Mouse (Mus musculus): ENCODE measurements around the gene D11Wsu47e. TPM values are rescaled to one million over a fixed set of nuclear protein-coding genes. Genes with fewer than 3 reads are reported as not detected.

D11Wsu47e gene
- polyA plus RNA-seq, 1 experiment from 2014 or later, result 26.3 TPM

DNA sequence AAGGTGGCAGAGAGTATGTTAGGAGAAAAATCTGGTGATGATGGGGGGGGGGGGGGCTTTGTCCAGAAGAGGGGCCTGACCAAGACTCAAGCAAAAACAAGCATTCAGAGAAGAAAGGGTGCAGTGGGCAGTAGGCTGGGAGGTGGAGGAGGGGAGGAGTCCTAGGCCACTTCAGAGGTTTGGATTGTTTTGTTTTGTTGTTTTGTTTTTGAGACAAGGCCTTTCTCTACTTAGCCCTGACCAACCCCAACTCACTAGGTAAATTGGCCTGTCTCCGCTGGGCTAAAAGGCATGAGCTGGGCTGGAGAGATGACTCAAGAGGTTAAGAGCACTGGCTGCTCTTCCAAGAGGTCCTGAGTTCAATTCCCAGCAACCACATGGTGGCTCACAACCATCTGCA lies 26.8 kb downstream of the D11Wsu47e start:
- Histone ChIP-seq H3K27ac (peak overlapping the region; percentile 81), H3K9me3 (no peaks in the 10 kb centered on the region), H3K27me3 (ENCODE audit: insufficient read depth, poor library complexity, severe bottlenecking) (peaks cover 22% of the 10 kb centered on the region), H3K4me3 (no peak overlapping the region), H3K36me3 (peaks cover 7% of the 10 kb centered on the region; the same call in 1 of the 2 replicates), H3K4me1 (peaks cover 27% of the 10 kb centered on the region)
- 68% methylated on average over 1 of the region's 1 CpGs for WGBS
- no peak for DNase-seq (ENCODE audit: low spot score)

DNA sequence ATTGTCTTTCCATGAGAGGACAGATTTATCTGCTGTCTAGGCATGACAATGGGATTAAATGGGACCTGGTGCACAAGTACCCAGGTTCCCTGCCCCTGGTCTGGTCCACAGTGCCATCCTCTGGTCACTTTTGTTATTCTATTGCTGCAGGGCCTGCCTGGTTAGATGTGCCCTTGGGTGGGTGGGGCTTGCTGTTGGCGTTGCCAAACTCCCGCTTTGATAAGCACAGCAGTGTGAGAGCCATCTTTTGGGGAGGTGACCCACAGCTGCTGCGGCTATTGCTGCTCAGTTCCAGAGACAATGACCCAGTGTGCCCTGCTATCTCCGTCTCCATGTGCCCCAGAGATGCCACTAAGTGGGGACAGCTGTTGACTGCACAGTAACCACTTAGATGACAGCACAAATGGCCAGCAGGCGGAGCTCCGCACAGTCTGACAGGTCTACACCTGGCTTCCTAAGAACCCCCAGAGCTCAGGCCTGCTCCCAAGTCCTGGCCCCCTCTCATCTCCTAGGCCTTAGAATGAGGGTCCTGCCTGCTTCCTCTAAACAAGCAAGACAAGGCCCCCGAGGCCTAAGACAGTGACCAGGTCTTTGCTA lies 31.0 kb downstream of the D11Wsu47e start:
- Histone ChIP-seq H3K36me3 (no peaks in the 10 kb centered on the region), H3K4me1 (peaks cover 18% of the 10 kb centered on the region), H3K4me3 (no peak overlapping the region), H3K27ac (no peak overlapping the region), H3K9me3 (no peaks in the 10 kb centered on the region), H3K27me3 (ENCODE audit: insufficient read depth, poor library complexity, severe bottlenecking) (no peaks in the 10 kb centered on the region; the same call in 1 of the 2 replicates)
- 54% methylated on average over 7 of the region's 7 CpGs for WGBS
- no peak for DNase-seq (ENCODE audit: low spot score)

DNA sequence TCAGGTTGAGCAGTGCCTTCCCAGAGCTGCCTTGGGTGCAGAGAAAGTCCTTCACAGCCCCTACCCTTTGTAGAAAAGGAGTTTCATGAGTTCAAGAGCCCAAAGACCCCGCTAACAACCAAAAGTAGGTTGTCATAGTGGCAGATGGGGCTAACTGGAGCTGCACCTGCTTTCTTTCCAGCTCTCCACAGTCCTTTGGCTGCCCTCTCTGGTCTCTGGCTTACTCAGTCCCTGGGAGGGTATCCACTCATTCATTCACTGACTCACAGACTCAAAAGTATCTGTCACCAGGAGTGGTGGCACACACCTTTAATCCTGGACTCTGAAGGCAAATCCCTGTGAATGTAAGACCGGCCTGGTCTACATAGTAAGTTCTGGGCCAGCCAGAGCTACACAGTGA lies 31.9 kb downstream of the D11Wsu47e start:
- H3K4me3 ChIP-seq, result no peak overlapping the region
- no peaks in the 10 kb centered on the region; the same call in 1 of the 2 replicates for H3K27me3 ChIP-seq (ENCODE audit: insufficient read depth, poor library complexity, severe bottlenecking)
- H3K27ac ChIP-seq, result no peak overlapping the region
- 90% methylated on average over 2 of the region's 2 CpGs for WGBS
- no peaks in the 10 kb centered on the region for H3K9me3 ChIP-seq
- no peaks in the 10 kb centered on the region for H3K36me3 ChIP-seq
- no peak for DNase-seq (ENCODE audit: low spot score)
- peaks cover 8% of the 10 kb centered on the region for H3K4me1 ChIP-seq

DNA sequence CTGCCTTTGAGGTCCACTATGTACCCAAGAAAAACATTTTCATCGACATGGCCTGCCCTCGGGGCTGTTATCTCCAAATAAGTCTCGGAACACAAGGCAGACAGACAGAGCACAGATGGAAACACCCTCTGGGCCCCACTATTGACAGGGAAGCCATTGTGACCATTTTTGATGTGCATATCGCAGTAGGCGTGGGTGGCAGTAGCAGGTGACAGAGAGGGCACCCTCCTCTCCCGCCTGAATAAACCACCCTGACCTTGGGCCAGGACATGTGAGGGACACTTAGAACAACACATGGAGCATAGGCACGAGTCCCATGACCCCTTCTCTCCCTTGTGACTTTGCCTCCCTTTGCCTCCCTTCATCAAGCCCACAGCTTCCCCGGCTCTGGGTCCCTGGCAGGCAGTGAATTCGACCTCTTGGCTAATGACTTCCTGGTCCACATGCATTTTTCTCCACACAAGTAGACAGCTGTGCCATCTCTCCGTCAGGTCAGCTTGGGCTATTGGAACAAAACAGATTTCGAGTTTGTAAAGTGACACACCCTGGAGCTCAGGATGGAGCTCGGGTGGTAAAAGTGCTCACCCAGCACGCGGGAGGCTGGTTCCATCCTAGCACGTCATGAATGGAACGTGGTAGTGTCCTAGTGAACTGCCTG lies 33.7 kb downstream of the D11Wsu47e start:
- Histone ChIP-seq H3K4me3 (no peak overlapping the region), H3K27ac (no peak overlapping the region), H3K4me1 (peaks cover 13% of the 10 kb centered on the region), H3K9me3 (no peaks in the 10 kb centered on the region), H3K27me3 (ENCODE audit: insufficient read depth, poor library complexity, severe bottlenecking) (no peaks in the 10 kb centered on the region; the same call in 1 of the 2 replicates), H3K36me3 (no peaks in the 10 kb centered on the region)
- no peak for DNase-seq (ENCODE audit: low spot score)
- WGBS, result 65% methylated on average over 16 of the region's 16 CpGs

DNA sequence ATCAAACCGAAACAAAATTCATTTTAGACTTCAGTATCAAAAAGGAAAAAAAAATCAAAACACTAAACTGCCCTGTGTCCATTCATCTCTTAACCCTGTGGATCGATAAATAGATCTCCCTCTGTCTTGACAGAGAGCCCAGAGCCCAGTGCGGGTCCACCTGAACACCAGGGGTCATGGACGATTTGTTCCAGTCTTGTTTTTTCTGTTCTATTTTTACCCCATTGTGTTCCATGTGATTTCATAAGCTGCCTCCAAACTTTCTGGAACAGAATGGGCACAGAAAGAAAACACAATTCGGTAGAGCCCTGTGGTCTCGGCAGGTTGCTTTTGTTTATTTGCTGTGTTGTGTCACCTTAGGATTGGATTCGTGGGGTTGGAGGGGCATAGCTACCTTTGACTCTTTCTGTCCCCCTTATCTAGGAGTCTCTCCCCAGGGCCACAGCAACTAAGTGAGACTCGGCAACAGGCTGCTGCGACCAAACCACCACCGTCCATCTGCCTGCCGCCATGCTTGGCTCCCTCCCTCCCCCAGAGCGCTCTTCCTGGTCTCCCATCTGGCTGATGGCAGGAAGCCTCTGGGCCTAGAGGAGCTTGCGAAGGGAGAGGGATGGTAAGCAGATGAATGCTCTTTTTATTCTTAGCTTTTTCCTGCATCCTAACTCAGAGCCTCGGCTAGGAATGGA lies 38.3 kb downstream of the D11Wsu47e start:
- DNase-seq (ENCODE audit: low spot score), result no peak
- Histone ChIP-seq H3K4me1 (peaks cover 30% of the 10 kb centered on the region), H3K36me3 (peaks cover 29% of the 10 kb centered on the region), H3K27me3 (ENCODE audit: insufficient read depth, poor library complexity, severe bottlenecking) (no peaks in the 10 kb centered on the region), H3K4me3 (no peak overlapping the region), H3K27ac (no peak overlapping the region), H3K9me3 (no peaks in the 10 kb centered on the region)
- WGBS, result 56% methylated on average over 14 of the region's 14 CpGs

DNA sequence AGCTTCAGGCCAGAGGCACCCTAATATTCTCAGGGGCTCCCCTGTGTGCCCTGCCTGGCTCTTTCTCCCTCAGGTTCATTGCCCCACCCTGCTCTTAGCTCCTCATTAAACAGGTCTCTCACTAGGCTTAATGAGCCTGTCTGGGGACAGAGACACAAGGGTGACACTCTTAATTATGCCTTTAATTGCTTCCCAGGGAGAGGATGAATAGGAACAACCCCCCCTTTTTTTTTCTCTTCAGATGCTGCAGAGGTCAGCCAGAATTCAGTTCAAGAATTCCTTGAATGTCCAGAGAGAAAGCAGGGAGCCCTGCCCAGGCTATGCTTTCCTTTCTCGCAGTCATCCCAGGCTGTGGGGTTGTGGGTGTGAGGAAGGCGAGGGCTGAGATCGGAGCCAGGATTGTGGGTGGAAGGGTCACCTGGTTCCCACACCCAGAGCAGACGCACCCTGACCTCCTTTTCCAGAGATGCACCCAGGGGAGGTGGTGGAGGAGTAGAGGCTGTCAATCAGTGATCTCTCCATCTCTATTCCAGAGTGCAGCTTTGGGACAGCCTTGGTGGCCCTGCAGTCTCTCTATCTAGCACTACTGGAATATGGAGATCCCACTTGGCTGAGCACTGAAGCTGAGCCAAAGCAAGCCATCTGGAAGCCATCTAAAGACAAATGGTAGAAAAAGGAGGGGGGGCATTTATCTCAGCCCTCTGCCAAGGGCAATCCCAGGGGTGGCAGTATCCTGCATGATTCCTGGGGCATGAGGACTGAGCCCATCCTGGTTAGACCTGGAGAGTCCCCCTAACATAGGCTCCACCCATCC lies 41.2 kb downstream of the D11Wsu47e start:
- Histone ChIP-seq H3K27me3 (ENCODE audit: insufficient read depth, poor library complexity, severe bottlenecking) (no peaks in the 10 kb centered on the region), H3K4me3 (no peak overlapping the region), H3K36me3 (peaks cover 50% of the 10 kb centered on the region), H3K9me3 (no peaks in the 10 kb centered on the region), H3K4me1 (peaks cover 41% of the 10 kb centered on the region), H3K27ac (0 out of 2 replicates have a peak overlapping the region, but pooled peaks have one; percentile 22)
- DNase-seq (ENCODE audit: low spot score), result no peak
- 79% methylated on average over 4 of the region's 4 CpGs for WGBS

DNA sequence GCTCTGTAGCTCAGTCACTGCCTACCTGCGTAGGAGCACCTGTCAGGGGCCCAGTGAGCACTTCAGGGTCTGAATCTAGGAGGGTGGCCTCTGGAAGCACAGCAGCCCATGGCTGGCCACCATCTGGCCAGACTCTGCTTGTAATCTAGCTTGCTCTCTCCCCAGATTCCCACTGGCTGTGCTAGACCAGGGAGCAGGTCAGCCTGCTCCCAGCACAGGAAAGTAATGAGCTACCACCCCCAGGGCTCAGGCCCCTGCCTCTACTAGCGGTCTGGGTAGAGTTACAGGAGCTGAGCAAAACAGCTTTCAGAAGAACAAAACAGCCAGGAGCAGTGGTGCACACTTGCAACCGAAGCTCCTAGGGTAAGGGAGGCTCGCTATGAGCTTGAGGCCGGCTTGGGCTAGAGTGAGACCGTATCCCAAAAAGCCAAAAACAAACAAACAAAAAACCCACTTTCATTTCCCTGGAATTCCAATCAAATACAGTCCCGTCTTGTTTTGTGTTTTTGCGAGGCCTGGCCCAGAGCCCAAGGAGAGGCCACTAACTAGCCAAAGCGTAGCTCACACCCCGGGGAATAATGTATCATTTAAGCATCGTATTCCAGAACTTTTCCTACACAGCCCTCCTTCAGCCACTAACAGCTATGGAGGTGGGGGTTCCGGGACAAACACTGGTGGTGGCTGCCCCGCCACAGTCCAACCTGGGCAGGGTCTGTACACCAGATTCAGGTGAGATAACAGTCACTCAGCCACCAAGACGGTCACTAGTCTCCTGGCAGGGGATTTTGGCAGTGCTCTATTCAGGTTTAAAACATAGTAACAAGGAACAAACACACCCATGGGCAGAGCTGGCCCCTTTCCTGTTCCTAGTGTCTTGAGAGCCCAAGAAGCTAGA lies 43.0 kb downstream of the D11Wsu47e start:
- 90% methylated on average over 14 of the region's 14 CpGs for WGBS
- Histone ChIP-seq H3K9me3 (no peaks in the 10 kb centered on the region), H3K27me3 (ENCODE audit: insufficient read depth, poor library complexity, severe bottlenecking) (no peaks in the 10 kb centered on the region), H3K4me3 (no peak overlapping the region), H3K36me3 (peaks cover 50% of the 10 kb centered on the region), H3K27ac (no peak overlapping the region), H3K4me1 (peaks cover 47% of the 10 kb centered on the region)
- DNase-seq (ENCODE audit: low spot score), result no peak

DNA sequence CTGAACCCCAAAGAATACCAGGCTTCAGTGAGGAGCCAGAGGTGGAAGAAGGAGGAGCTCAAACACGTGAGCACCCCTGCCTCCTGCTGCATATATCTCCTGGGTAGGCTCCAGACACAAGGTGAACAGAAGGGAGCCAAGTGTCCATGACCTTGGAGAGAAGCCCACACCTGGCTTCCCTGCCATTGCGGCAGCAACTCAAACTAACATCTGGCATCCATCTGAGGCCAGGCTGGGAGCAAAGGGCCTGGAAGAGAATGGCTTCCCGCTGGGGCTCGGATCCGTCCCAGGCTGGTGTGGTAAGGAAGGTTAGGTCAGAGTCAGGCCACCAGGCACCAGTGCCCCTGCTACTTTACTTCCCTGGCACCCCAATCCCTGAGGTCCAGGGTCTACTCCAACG lies 43.8 kb downstream of the D11Wsu47e start:
- Histone ChIP-seq H3K27me3 (ENCODE audit: insufficient read depth, poor library complexity, severe bottlenecking) (no peaks in the 10 kb centered on the region), H3K4me3 (no peak overlapping the region), H3K9me3 (no peaks in the 10 kb centered on the region), H3K36me3 (peaks cover 50% of the 10 kb centered on the region), H3K4me1 (peaks cover 48% of the 10 kb centered on the region), H3K27ac (no peak overlapping the region)
- 82% methylated on average over 6 of the region's 6 CpGs for WGBS
- no peak for DNase-seq (ENCODE audit: low spot score)

DNA sequence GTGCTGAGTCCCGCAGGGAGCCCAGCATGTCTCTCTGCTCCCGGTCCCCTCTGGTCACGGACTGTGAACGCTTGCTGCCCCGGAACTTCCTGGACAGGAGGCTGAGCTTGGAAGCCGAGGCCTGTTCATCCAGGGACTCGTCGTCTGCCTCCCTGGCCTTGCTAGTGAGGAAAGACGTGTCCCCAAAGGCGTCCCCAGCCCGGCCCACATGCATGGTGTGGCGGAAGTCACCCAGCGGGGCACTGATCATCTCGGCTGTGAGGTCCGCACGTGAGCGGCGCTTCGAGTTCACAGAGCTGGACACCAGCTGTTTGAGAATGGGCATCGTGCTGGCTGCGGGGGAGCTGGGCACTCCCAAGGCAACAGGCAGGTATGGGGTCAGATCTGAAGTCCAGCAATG lies 45.0 kb downstream of the D11Wsu47e start:
- H3K4me1 ChIP-seq, result peaks cover 58% of the 10 kb centered on the region
- H3K27ac ChIP-seq, result no peak overlapping the region

DNA sequence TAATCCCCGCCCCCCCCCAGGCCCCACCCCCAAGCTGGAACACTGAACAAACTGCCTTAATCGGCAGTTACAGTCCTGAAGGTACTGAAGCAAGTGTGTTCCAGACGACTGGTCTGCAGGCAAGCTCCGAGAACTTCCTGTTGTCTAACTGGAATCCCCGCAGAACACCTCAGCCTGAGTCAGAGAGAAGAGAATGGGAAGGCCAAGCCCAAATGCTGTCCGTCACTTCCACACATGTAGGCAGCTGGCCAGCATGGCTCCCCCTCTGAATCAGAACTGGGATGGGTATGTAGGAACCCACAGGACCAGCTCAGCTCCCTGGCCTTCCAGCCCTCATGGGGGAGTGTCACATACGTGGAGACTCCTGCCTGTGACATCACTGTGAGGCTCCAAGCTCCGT lies 45.7 kb downstream of the D11Wsu47e start:
- H3K4me1 ChIP-seq, result peaks cover 65% of the 10 kb centered on the region
- no peaks in the 10 kb centered on the region for H3K27me3 ChIP-seq (ENCODE audit: insufficient read depth, poor library complexity, severe bottlenecking)
- H3K9me3 ChIP-seq, result no peaks in the 10 kb centered on the region
- no peak overlapping the region for H3K4me3 ChIP-seq
- 0 out of 2 replicates have a peak overlapping the region, but pooled peaks have one; percentile 13 for H3K27ac ChIP-seq
- 63% methylated on average over 8 of the region's 8 CpGs for WGBS
- no peak for DNase-seq (ENCODE audit: low spot score)
- H3K36me3 ChIP-seq, result peaks cover 47% of the 10 kb centered on the region

More for the DNA sequence above, 45.0 kb downstream of the D11Wsu47e start:
- WGBS, result 86% methylated on average over 21 of the region's 21 CpGs
- Histone ChIP-seq H3K9me3 (no peaks in the 10 kb centered on the region), H3K27me3 (ENCODE audit: insufficient read depth, poor library complexity, severe bottlenecking) (no peaks in the 10 kb centered on the region), H3K4me3 (no peak overlapping the region), H3K36me3 (peaks cover 50% of the 10 kb centered on the region)
- no peak for DNase-seq (ENCODE audit: low spot score)

DNA sequence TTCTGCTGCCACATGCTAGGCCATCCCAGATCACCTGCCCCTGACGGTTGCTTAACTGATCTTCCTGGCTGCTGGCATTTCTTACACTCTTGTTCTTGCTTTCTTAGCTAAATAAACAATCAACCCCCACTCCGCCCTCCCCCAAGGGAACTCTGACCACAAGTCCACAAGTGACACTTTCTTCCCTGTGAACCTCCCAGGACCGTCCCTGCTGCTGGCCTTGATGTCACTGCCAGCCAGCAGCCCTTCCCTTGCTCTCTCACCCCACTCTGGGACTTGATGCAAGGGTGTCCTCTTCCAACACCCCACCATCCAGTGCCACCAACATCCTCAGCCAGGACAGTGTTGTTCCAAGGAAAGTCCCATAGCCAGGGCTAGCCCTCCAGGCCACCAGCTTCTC lies 46.7 kb downstream of the D11Wsu47e start:
- Histone ChIP-seq H3K9me3 (no peaks in the 10 kb centered on the region), H3K27me3 (ENCODE audit: insufficient read depth, poor library complexity, severe bottlenecking) (no peaks in the 10 kb centered on the region), H3K27ac (no peak overlapping the region), H3K4me3 (no peak overlapping the region), H3K36me3 (peaks cover 38% of the 10 kb centered on the region), H3K4me1 (peaks cover 66% of the 10 kb centered on the region)
- no peak for DNase-seq (ENCODE audit: low spot score)
- WGBS, result 46% methylated on average over 3 of the region's 3 CpGs
